Mouse (Mus musculus): ENCODE data around the gene Ino80e. TPM values are rescaled to one million over a fixed set of nuclear protein-coding genes. Genes with fewer than 3 reads are reported as not detected.

Gene Ino80e
- total RNA-seq, 4 experiments from 2014 or later = 48.0 to 61.8 (median 51.8) TPM

DNA sequence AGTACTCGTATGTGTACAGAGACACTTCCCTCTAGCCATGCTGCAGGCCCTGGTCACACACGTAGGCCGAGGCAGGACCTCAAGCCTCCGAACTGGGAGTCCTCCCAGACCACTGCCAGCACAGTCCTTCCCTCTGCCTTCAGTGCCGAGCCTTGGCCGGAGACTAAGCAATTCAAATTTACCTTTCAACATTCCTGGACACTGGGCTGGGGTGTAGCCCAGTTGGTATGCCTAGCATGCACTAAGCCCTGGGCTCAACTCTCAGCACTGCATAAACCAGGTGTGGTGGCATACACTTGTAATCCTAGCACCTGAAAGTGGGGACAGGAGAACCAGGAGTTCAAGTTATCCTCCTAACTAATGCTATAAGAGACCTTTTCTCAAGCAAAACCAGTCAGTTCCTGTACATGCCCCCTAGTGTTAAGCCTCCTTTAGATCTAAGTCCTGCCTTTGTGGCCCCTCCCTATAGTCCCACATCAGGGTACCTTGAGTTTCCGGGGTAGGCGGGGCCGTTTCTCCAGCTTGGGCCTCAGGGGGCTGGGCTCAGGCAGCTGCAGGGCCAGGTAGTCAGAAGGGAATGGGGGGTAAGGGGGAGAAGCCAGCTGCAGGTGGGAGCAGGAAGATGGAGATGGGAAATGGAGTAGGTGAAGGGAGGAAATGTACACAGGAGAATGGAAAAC is 5.3 kb downstream of the Ino80e start:
- no peak for DNase-seq (ENCODE audit: low spot score in 2 of 2)

DNA sequence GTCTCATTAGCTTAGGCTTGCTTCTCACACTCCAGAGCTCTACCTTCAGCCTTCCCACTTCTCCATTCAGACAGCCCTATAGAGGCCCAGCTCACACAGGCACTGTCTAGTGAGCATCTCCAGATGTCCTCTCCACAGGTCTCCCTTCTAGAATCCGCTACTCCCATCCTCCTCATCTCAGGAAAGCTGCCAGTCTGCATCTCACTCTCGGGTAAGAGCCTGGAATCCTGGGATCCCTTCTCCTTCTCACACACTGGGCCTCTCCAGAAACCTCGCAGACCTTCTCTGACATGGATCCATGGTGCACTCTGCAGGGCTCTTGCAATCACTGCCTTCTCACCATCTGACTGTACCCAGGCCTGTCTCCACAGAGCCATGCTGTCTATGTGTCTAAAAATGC is 6.5 kb downstream of the Ino80e start:
- DNase-seq (ENCODE audit: low spot score in 2 of 2) = no peak

GRCm38 (mm10) chr7:126853454-126853853 is 8.7 kb downstream of the Ino80e start:
- no peak for DNase-seq (ENCODE audit: low spot score in 2 of 2)

DNA sequence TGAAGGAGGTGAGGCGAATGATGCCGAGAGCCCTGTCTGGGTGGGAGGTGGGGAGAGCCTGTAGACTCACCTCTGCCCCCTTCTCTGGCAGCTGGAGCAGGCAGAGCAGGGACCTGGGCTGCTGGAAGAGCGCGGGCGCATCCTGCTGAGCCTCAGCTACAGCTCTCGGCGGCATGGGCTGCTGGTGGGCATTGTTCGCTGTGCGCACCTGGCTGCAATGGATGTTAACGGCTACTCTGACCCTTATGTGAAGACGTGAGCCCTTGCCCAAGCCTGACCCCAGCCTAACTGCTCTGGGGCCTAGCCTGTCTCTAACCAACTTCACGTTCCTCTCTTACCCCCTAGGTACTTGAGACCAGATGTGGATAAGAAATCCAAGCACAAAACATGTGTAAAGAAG is 11.0 kb downstream of the Ino80e start:
- no peak for DNase-seq (ENCODE audit: low spot score in 2 of 2)

DNA sequence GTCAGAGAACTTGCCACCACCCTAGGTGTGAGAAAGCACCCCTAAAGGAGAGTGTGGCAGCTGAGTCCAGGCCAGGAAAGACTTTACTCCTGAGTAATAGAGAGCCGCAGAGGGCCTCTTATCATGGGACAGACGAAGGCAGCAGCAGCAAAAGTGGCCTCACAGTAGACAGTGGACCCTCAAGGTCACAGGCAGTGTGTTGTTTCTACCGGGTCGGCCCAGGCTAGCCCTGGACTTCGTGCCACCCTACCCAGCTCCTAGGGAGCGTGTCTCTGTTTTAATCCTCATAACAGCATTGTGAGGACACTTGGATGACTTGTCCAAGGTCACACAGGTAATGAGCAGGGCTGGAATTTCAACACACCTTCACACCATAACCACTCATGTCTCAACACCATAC is 12.0 kb downstream of the Ino80e start:
- DNase-seq (ENCODE audit: low spot score in 2 of 2) = no peak

DNA sequence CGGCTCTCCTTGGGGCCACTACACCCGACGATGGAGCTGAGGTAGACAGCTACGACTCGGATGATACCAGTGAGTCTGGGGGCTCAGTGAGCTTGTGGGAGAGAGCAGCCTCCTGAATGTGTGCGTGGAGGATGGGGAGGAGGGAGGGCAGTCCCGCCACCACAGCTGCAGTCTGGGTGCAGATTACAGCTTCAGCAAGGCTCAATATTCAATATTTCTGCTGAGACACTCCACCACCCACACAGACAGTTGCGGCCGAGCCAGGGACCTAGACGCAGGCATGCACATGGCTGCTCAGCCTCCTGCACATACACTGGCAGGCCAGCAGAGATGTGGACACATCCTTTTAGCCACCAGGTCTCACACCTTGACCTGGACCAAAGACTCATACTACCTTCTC is 13.4 kb downstream of the Ino80e start:
- DNase-seq (ENCODE audit: low spot score in 2 of 2) = peak in 1 of 2 experiments; percentile 63

DNA sequence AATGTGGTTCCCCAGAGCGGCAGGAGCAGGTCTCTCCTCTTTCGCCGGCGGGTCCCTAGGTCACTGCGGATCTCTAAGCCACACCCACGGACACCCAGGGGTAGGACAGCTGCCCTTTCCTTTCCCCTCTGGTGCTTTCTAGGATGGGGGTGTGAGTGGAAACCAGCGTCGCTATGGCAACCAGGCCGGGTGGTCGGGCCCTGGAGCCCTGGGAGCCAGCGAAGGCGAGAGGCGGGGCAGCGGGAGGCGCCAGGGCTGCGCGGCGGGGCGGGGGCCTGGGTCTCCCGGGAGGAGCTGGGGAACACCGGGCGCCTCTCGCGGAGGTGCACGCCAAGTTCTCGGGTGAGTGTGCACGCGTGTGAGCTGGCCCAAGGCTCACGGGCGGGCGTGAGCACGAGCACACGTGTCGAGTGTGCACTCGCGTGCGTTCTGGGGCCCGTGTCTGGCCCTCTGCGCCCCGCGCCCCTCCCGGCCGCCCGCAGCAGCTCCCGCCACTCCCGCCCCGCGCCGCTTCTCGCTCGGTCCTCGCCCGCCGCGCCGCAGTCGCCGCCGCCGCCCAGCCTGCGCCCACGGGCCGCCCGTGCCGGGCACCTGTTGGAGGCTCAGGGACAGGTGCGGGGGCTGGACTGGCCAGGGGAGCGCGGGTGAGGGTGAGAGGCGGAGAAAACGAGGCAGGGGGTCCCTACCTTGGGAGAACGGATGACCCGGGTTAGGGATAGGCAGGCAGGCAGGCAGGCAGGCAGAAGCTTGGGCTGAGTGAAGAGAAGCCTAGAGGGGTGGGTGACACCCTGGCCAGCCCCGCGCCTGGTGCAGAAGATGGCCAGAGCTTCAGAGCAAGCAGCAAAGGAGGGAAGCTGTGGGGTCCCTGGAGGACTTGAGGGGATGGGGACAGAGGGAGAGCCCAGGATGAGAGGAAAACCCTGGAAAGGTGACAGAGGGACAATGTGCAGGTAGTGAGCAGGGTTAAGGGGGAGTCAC is 14.5 kb downstream of the Ino80e start:
- no peak for DNase-seq (ENCODE audit: low spot score in 2 of 2)

GRCm38 (mm10) chr7:126847116-126847420 is 15.1 kb downstream of the Ino80e start, which contains the start of gene Doc2a:
Gene Doc2a (plus strand): TSS chr7:126847416.
- no peak for DNase-seq (ENCODE audit: low spot score in 2 of 2)

DNA sequence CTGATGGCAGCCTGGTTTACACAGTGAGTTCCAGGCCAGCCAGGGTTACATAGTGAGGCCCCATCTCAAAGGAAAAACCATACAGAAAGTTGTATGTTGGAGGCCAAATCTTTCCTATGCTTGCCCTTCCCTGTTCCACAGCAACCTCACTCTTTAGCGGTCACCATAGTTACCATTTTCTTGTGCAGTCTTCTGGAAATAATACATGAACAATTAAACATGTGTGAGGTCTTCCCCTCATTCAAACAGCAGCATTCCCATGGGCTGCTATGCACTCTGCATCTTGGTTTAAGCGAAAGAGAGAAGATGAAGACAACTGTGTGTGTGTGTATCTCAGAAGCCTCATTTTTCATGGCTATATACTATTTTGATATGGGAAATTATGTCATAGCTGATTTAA is 16.7 kb downstream of the Ino80e start:
- no peak for DNase-seq (ENCODE audit: low spot score in 2 of 2)

- DNase-seq (ENCODE audit: low spot score in 2 of 2) = no peak
Observed at GRCm38 (mm10) chr7:126843276-126843675, 18.9 kb downstream of the Ino80e start.

GRCm38 (mm10) chr7:126833294-126833693 is 28.9 kb downstream of the Ino80e start:
- DNase-seq (ENCODE audit: low spot score in 2 of 2) = no peak

DNA sequence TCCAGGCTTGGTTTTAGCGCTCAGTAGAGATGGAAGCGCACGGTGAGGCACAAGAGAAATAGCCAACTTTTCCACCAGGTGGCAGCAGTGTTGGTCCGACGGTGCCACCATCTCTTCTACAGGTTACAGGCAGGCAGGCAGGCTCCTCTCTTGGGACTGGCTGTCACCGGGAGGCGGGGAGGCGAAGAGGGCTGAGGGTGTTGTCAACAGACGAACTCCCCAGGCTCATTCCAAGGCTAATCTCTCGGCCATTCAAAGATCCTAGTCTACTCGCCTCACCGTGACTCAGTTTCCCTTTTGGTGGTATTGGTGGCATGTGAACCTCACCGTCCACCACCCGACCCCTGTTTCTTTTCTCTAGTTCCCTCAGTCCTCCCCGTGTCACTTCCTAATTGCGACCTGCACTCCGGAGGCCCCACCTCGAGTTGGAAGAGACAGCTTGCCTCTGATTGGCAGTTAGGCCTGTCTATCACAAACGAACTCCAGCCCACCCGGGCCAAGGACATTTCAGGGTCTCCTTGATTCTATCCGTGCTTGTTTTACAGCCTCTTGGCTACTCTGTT is 30.1 kb downstream of the Ino80e start:
- peak; percentile 61 to 64 for DNase-seq (ENCODE audit: low spot score in 2 of 2)

DNA sequence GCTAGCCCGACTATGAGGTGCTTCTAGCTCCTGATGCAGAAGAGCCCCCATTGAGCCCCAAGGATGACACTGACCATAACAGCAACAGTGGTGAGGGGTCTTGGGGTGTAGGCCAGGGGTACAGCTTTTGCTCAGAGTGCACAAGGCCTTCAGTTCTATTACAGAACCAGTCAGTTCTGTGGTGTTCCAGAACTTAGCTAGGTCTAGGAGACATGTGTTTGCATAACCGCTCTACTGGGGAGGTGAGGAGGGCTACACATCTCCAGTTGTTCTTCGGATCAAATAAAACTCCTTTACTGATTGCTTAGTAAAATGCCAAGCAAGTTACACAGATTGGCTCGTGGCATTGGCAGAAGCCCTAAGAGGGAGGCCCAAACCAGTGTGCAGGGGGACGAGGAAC is 30.6 kb downstream of the Ino80e start, which contains the start of gene 4930451I11Rik:
Gene 4930451I11Rik, minus strand, starts transcription at position 101 of the 400 bp plus-strand sequence.
- DNase-seq (ENCODE audit: low spot score in 2 of 2) = no peak

DNA sequence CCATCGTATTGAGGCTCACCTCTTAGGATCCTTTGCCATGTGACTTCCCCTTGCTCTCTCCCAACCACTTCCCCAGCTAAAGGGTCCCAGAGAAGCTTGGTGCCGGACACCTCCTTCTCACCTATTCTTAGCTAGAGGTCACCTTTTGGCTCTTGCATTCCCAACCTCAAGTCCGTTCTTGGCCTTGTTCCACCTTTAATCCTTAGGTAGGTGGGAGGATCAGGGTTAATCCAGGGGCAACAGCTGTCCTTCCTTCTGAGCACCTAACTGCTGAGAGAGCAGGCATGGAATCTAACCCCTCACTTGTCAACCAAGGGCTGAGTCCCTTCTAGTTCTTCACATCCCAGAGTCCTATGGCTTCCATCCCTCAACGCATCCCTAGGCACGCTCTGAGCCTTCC is 36.2 kb downstream of the Ino80e start:
- no peak for DNase-seq (ENCODE audit: low spot score in 2 of 2)

DNA sequence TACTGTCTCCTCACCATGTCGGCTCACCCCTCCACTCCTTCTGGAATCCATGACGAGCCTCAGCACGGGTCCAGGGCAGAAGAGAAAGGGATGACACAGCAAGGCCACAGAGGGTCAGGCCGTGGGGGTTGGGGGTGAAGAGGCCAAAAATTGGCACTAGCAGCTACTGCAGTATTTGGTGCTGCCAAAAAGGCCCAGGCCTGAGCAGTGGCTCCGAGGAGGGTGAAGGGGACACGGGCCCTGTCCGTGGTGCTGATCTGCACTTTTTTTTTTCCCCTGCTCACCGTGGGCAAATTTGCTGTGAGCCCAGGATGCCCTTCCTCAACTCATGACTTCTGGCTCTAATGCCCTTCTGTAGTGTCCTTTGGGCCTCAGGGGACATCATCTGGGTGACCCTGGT is 36.8 kb downstream of the Ino80e start:
- DNase-seq (ENCODE audit: low spot score in 2 of 2) = no peak

- no peak for DNase-seq (ENCODE audit: low spot score in 2 of 2)
Observed at GRCm38 (mm10) chr7:126823940-126824339, 38.2 kb downstream of the Ino80e start.

GRCm38 (mm10) chr7:126823202-126823711 is 38.9 kb downstream of the Ino80e start:
- DNase-seq (ENCODE audit: low spot score in 2 of 2) = no peak

- no peak for DNase-seq (ENCODE audit: low spot score in 2 of 2)
Observed at GRCm38 (mm10) chr7:126822741-126823140, 39.4 kb downstream of the Ino80e start.

DNA sequence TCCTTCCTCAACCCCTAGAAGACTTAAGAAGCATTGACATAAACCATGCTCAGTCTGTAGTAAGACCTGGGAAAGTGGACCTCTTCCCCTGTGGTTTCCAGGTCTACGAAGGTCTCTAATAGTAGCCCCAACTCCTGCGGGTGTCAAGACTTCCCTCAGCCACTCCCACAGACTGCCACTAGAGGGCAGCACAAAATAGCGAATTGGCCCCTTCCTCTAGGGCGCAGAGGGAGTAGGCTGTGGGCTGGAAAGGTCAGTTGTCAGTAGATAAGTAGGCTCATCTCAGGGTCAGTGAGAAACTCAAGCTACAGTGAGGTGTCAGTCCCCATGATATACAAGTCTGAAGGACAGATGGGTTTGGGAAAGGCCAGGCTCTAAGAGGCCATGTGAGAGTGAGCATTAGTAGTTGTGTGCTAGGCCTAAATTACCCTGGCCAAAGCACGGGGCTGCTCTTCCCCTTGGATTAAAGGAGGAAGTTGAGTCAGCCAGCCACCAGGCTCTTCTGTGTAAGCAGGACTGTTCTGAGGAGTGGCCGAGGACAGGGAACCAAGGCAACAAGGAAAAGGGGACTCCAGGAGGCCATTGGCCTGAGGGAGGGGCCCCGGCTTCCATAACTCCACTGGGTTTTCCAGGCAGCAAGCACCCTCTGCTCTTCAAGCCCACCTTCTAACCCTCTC is 40.2 kb downstream of the Ino80e start:
- DNase-seq (ENCODE audit: low spot score in 2 of 2) = peak in 1 of 2 experiments; percentile 83

- no peak for DNase-seq (ENCODE audit: low spot score in 2 of 2)
Observed at GRCm38 (mm10) chr7:126818818-126819217, 43.4 kb downstream of the Ino80e start.

DNA sequence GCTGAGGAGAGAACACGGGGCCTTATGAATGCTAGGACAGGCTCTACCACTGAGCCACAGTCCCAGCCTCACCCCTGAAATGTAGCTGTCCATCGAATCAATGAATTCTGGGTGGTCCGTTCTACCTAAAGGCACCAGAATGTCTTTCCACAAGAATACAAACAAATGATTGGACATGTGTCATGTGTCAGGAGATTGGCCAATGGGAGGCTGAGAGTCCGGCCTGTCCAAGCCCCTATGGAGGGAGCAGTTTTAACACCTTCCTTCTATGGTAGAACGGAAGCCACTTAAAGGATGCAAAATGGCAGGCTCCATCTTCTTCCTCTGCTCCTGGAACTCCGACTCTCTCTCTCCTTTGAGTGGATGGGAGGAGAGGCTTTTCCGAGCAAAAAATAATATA is 44.6 kb downstream of the Ino80e start:
- DNase-seq (ENCODE audit: low spot score in 2 of 2) = no peak

All from left cerebral cortex, adult 8-10 months (tissue).